Mouse (Mus musculus) left cerebral cortex, postnatal 10 days (tissue): ENCODE results near the gene 2310057N15Rik. TPM values are rescaled to one million over a fixed set of nuclear protein-coding genes. Genes with fewer than 3 reads are reported as not detected.
"Not testable (repeated sequence)": the region's sequence is repeated elsewhere in the genome, so short reads cannot be mapped to it uniquely, and the experiment has no call there.

ENCODE experiments used
- DNase-seq, 2 experiments: peaks; one replicate each; pipeline ENCODE4 v3.0.0; 2021 to 2022; ENCODE audit warnings: low spot score in 2 of 2, mixed read lengths in 1 of 2; ENCODE audit errors: extremely low spot score in 1 of 2
- intact Hi-C: fragments of 180-260 bp; cut with DNase I; formaldehyde crosslinking; loops from one replicate; pipeline ENCODE4 v1.15.1; 2025
- total RNA-seq, 2 experiments: library from RNA; stranded (reverse); gene quantifications; 2 replicates each; pipeline ENCODE4 v1.2.3; 2021

2310057N15Rik gene
- not detected for total RNA-seq

DNA sequence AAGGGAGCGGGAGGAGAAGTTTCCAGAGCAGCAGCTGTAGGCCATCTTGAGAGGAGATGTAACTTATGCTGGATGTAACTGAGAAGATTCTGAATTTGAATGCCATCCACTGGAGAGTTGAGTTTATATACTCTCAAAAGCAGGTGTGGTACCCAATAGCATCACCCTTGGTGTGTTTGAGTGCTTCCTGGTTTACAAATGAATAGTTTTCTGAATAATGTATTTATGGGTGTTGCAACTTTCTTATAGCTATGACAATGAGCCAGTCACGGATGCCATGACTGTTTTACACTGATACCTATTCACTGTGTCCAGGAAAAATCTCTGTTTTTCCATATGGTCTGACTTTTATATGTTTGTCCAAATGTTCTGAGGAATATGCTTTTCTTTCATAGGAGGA is at the start of gene 2310057N15Rik:
TSS of gene 2310057N15Rik (minus strand) at position 101 of the 400 bp plus-strand sequence.
- intact Hi-C loops, result no loop called here
- DNase-seq, result no peak

DNA sequence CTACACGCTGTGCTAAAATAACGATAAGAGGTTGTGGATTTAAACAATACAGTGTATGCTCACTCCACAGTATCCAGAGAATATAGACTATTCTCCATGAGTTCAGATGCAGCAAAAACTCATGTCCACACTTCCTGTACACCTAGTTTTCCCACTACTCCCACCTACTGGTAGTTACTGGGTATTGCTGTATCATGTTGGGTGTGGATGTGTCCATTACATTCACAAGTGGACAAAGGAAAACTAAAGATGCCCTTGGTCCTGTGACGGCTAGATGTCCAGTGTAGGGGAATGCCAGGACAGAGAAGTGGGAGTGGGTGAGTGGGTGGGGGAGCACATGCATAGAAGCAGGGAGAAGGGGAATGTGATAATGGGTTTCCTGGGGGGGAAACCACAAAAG is 49.7 kb upstream of the 2310057N15Rik start:
- no peak for DNase-seq
- intact Hi-C loops, result no loop called here

DNA sequence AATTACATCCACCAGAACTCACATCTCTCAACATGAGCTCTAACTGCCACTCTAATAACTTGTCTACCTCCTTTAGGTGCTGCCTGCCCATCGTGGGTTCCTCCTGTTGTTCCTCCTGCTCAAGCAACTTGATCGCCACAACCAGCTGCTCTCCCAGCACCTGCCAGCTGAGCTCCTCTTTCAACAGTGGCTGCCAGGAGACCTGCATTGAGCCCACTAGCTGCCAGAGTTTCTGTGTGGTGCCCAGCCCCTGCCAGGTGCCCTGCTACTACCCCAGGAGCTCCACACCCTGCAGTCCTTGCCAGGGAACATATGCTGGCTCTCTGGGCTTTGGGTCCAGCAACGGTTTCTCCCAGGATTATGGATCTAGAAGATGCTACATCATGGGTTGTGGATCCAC is 46.1 kb upstream of the 2310057N15Rik start, which contains the start of gene Krtap15:
TSS of gene Krtap15 (plus strand) at position 150 of the 400 bp plus-strand sequence.
- DNase-seq, result no peak
- intact Hi-C loops, result no loop called here

DNA sequence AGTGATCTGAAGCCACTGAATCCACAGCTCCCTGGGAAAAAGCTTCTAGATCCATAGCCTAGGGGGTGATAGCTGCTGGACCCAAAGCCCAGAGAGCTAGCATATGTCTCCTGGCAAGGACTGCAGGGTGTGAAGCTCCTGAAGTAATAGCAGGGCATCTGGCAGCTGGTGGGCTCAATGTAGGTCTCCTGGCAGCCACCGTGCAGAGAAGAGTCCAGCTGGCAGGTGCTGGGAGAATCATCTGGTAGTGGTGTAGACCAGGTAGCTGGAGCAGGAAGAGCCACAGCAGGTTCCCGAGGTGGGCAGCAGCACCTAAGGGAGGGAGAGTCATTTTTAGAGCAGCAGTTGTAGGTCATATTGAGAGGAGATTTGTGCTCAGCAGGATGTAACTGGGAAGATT is 37.8 kb upstream of the 2310057N15Rik start, which contains the start of gene Gm20741:
TSS of gene Gm20741 (minus strand) at position 394 of the 400 bp plus-strand sequence.
- intact Hi-C loops, result no loop called here
- no peak for DNase-seq

DNA sequence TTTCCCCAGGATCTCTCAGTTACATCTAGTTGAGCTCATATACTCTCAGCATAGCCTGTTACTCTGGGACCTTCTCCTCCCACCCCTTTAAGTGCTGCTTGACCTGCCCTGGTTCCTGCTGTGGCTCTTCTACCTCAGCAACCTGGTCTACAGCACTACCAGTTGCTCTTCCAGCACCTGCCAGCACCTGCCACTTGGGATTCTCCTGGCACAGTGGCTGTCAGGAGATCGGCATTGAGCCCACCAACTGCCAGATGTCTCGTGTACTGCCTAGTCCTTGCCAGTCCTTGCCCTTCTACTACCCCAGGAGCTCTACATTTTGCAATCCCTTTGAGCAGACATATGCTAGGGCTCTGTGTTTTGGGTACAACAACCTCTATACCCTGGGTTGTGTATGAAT is 12.8 kb upstream of the 2310057N15Rik start:
- no peak for DNase-seq
- intact Hi-C loops, result no loop called here

DNA sequence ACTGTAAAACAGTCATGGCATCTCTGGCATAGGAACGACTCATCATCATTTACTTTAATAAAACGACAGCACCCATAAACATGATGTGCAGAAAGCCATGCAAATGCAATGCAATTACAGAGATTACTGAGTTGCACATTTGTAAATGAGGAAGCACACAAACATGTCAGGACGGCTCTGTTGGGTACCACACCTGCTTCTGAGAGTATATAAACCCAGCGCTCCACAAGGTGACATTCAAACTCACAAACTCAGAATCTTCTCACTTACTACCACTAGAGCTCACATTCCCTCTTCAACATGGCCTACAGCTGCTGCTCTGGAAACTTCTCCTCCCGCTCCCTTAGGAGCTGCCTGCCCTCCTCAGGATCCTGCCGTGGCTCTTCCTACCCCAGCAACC is 3.6 kb upstream of the 2310057N15Rik start, which contains the start of gene Gm5965:
TSS of gene Gm5965 (plus strand) at position 301 of the 400 bp plus-strand sequence.
- DNase-seq, result no peak
- intact Hi-C loops, result no loop called here

DNA sequence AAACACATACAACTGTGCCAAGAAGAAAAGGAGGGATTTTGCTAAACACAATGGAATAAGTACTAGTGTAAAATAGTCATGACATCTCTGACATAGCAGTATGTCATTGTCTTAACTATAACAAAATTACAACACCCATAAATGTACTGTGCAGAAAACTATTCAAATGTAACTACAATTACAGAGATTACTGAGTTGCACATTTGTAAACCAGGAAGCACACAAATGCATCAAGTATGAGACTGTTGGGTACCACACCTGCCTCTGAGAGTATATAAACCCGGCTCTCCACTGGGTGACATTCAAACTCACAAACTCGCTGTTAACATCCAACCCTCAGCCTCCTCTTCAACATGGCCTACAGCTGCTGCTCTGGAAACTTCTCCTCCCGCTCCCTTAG is 15.5 kb downstream of the 2310057N15Rik start, which contains the start of gene 2310034C09Rik:
TSS of gene 2310034C09Rik (plus strand) at position 301 of the 400 bp plus-strand sequence.
- DNase-seq, intact Hi-C loops: not testable (repeated sequence)

DNA sequence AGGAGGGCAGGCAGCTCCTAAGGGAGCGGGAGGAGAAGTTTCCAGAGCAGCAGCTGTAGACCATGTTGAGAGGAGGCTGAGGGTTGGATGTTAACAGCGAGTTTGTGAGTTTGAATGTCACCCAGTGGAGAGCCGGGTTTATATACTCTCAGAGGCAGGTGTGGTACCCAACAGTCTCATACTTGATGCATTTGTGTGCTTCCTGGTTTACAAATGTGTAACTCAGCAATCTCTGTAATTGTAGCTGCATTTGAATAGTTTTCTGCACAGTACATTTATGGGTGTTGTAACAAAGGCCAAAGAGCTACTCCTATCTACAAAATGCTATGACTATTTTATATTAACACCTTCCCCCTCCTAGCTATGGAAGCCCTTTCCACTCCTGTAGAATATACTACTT is 22.5 kb downstream of the 2310057N15Rik start, which contains the start of gene Krtap13:
TSS of gene Krtap13 (minus strand) at position 101 of the 400 bp plus-strand sequence.
- intact Hi-C loops, DNase-seq: not testable (repeated sequence)

DNA sequence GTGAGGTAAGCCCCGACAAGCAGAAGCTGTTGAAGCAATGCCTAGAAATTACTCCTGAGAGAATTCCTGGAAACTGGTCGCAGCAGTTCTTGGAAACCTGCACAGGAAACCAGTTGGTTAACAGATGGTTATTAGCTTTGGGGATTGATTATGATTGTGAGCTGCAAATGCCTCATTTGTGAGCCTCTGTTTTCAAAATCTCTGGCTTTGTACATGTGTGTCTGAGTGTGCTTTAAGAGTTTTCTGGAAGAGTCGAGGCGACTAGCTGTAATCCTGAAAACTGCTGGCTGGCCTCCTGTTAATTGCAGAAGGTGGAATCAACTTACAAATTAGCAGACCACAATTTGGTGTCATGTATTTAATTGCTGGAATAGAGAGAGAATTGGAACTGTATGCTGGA is 26.1 kb downstream of the 2310057N15Rik start:
- DNase-seq, result no peak
- intact Hi-C loops, result no loop called here

DNA sequence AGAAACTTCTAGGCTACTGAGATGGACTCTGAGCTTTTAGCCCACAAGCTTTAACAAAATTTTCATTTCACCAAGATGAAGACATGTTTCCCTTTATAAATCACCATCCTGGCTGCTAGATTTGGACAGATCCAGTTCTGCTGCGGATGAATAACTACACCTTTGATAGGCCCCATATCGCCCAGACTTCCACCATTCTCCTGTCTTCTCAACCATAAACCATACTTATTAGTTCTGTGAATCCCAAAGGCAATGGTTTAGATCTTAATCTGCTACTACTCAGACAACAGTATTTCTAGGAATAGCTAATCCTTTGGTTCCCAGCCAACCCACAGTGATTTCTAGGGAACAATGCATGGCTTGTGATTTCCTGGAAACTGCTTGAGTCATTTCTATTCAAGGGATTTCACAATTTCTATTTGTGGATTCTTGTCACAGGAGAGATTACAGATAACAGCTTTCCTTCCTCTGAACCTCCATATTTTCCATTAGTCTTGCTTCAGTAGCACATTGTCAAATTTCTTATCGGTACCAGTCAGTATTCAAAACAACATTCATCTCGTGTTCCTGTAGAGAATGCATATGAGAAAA is 29.2 kb downstream of the 2310057N15Rik start:
- DNase-seq, result no peak
- intact Hi-C loops, result no loop called here

DNA sequence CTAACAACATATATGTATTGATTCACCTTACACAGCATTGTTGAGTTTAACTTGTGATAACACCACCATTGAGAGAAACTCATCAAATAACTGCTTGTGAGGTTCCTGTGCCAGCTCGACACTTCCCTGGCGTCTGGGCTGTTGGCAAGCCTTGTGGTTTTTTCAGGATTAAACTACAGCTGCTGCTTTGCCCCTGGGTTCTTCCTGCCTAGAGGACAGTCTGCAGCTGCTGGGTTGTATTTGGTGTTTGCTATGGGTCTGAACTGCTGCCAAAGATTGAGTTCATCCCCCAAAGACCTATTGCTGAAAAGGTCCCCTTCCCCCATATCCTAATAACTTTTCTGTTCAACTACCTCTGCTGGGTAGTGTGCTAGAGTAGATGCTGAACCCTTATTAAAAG is 38.6 kb downstream of the 2310057N15Rik start:
- DNase-seq, result no peak
- intact Hi-C loops, result no loop called here

DNA sequence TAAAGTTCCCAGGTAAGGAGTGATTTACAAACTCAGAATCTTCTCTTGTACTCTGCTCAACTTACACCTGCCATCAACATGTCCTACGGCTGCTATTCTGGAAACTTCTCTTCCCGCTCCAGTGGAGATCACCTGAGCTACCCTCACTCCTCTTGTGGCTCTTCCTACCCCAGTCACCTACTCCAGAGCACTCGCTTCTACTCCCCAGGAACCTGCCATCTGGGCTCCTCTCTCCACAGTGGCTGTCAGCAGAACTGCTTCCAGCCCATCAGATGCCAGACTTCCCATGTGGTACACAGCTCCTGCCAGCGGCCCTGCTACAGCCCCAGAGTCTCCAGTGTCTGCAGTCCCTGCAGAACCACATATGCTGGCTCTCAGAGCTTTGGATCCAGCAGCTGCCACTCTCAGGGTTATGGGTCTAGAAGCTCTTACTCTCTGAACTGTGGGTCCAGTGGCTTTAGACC is 45.2 kb downstream of the 2310057N15Rik start, which contains the start of gene Krtap13-1:
TSS of gene Krtap13-1 (plus strand) at position 51 of the 464 bp plus-strand sequence.
- intact Hi-C loops, result no loop called here
- DNase-seq, result no peak

Other genes with a start within 250 kb of the 2310057N15Rik start
- gene Cldn8, start 211.0 kb downstream of the 2310057N15Rik start, total RNA-seq, result not detected
- gene Krtap24-1, start 161.9 kb downstream of the 2310057N15Rik start, total RNA-seq, result not detected
- gene 2310079G19Rik, start 146.5 kb downstream of the 2310057N15Rik start, total RNA-seq, result not detected
- gene Krtap26-1, start 126.4 kb downstream of the 2310057N15Rik start, total RNA-seq, result not detected
- gene Krtap27-1, start 102.5 kb downstream of the 2310057N15Rik start, total RNA-seq, result not detected
- not detected for gene 2310061N02Rik, start 66.2 kb downstream of the 2310057N15Rik start, total RNA-seq
- not detected for gene Krtap13-1, start 45.3 kb downstream of the 2310057N15Rik start, total RNA-seq
- not detected for gene Krtap13, start 22.6 kb downstream of the 2310057N15Rik start, total RNA-seq
- not detected for gene 2310034C09Rik, start 15.4 kb downstream of the 2310057N15Rik start, total RNA-seq
- not detected for gene Gm5965, start 3.7 kb upstream of the 2310057N15Rik start, total RNA-seq
- not detected for gene Gm20741, start 38.0 kb upstream of the 2310057N15Rik start, total RNA-seq
- gene Krtap15, start 46.0 kb upstream of the 2310057N15Rik start, total RNA-seq, result not detected
- not detected for gene Krtap14, start 51.9 kb upstream of the 2310057N15Rik start, total RNA-seq
- gene Krtap19-1, start 95.2 kb upstream of the 2310057N15Rik start, total RNA-seq, result not detected
- not detected for gene Krtap19-2, start 100.1 kb upstream of the 2310057N15Rik start, total RNA-seq
- not detected for gene Krtap19-3, start 103.8 kb upstream of the 2310057N15Rik start, total RNA-seq
- not detected for gene Krtap19-4, start 110.9 kb upstream of the 2310057N15Rik start, total RNA-seq
- not detected for gene Krtap19-5, start 122.3 kb upstream of the 2310057N15Rik start, total RNA-seq
- not detected for gene Krtap19-9b, start 158.1 kb upstream of the 2310057N15Rik start, total RNA-seq
- not detected for gene Krtap16-3, start 188.7 kb upstream of the 2310057N15Rik start, total RNA-seq
- not detected for gene Krtap22-2, start 236.6 kb upstream of the 2310057N15Rik start, total RNA-seq
- gene Gm10229, start 241.1 kb upstream of the 2310057N15Rik start, total RNA-seq, result not detected